Mouse (Mus musculus): Measurements from ENCODE around the gene Btbd8. TPM values are rescaled to one million over a fixed set of nuclear protein-coding genes. Genes with fewer than 3 reads are reported as not detected.

Gene Btbd8
- polyA plus RNA-seq, 1 experiment = 0.62 TPM

- Histone ChIP-seq H3ac (ENCODE audit: control insufficient read depth, insufficient read length) (no peak overlapping the region), H3K79me2 (ENCODE audit: control insufficient read depth, insufficient read depth) (no peaks in the 10 kb centered on the region), H3K4me3 (no peak overlapping the region), H3K36me3 (ENCODE audit: control insufficient read depth, insufficient read depth) (no peaks in the 10 kb centered on the region), H3K4me2 (ENCODE audit: low read depth) (no peak overlapping the region), H3K27me3 (ENCODE audit: control insufficient read depth, insufficient read depth, insufficient read length) (peaks cover 10% of the 10 kb centered on the region)
- no peak for TF ChIP-seq MYOD1 (IDR thresholded peaks at IDR 0.05; ENCODE audit: control insufficient read depth in 1 of 3, insufficient read length in 2 of 3, low read depth in 2 of 3)
- no peak for TF ChIP-seq CEBPB (IDR thresholded peaks at IDR 0.05; ENCODE audit: insufficient read depth, poor library complexity, severe bottlenecking)
- TF ChIP-seq SRF (IDR thresholded peaks at IDR 0.05; ENCODE audit: control insufficient read depth, insufficient read length, low read depth) = no peak
- no peak for TF ChIP-seq REST (IDR thresholded peaks at IDR 0.05; ENCODE audit: insufficient read depth, insufficient read length)
- no peak for TF ChIP-seq E2F4 (IDR thresholded peaks at IDR 0.05; ENCODE audit: insufficient read depth)
- TF ChIP-seq POLR2AphosphoS2 (IDR thresholded peaks at IDR 0.05; ENCODE audit: insufficient read length, low read depth) = no peak
- no peak for TF ChIP-seq POLR2A (IDR thresholded peaks at IDR 0.05; ENCODE audit: insufficient read length, low read depth)
- no peak for TF ChIP-seq USF1 (IDR thresholded peaks at IDR 0.05; ENCODE audit: low read depth)
- TF ChIP-seq TCF12 (IDR thresholded peaks at IDR 0.05; ENCODE audit: insufficient read depth, poor library complexity, severe bottlenecking) = no peak
- TF ChIP-seq MYOG (IDR thresholded peaks at IDR 0.05; ENCODE audit: control insufficient read depth in 1 of 3, insufficient read depth in 1 of 3, insufficient read length in 2 of 3, low read depth in 2 of 3) = no peak
- TF ChIP-seq TCF3 (IDR thresholded peaks at IDR 0.05; ENCODE audit: insufficient read length, low read depth) = no peak
- no peak for TF ChIP-seq MAX (IDR thresholded peaks at IDR 0.05; ENCODE audit: low read depth)
Measured at GRCm38 (mm10) chr5:107436185-107436584, 1.6 kb upstream of the Btbd8 start.

GRCm38 (mm10) chr5:107436587-107437209 is 1.1 kb upstream of the Btbd8 start:
- Histone ChIP-seq H3K36me3 (ENCODE audit: control insufficient read depth, insufficient read depth) (no peaks in the 10 kb centered on the region), H3K4me2 (ENCODE audit: low read depth) (peak overlapping the region; percentile 75), H3K27me3 (ENCODE audit: control insufficient read depth, insufficient read depth, insufficient read length) (peaks cover 10% of the 10 kb centered on the region), H3K79me2 (ENCODE audit: control insufficient read depth, insufficient read depth) (no peaks in the 10 kb centered on the region), H3ac (ENCODE audit: control insufficient read depth, insufficient read length) (no peak overlapping the region), H3K4me3 (peak overlapping the region; percentile 37)
- TF ChIP-seq MYOG (IDR thresholded peaks at IDR 0.05; ENCODE audit: control insufficient read depth in 1 of 3, insufficient read depth in 1 of 3, insufficient read length in 2 of 3, low read depth in 2 of 3) (peak in 1 of 3 experiments; percentile 12), CEBPB (IDR thresholded peaks at IDR 0.05; ENCODE audit: insufficient read depth, poor library complexity, severe bottlenecking) (no peak)

GRCm38 (mm10) chr5:107438353-107438752 is 556 bp downstream of the Btbd8 start:
- TF ChIP-seq MAX (IDR thresholded peaks at IDR 0.05; ENCODE audit: low read depth) (no peak), TCF12 (IDR thresholded peaks at IDR 0.05; ENCODE audit: insufficient read depth, poor library complexity, severe bottlenecking) (no peak), MYOG (IDR thresholded peaks at IDR 0.05; ENCODE audit: control insufficient read depth in 1 of 3, insufficient read depth in 1 of 3, insufficient read length in 2 of 3, low read depth in 2 of 3) (no peak), SRF (IDR thresholded peaks at IDR 0.05; ENCODE audit: control insufficient read depth, insufficient read length, low read depth) (no peak), POLR2AphosphoS2 (IDR thresholded peaks at IDR 0.05; ENCODE audit: insufficient read length, low read depth) (no peak), E2F4 (IDR thresholded peaks at IDR 0.05; ENCODE audit: insufficient read depth) (no peak)
- Histone ChIP-seq H3ac (ENCODE audit: control insufficient read depth, insufficient read length) (peak overlapping the region; percentile 16), H3K4me2 (ENCODE audit: low read depth) (peak overlapping the region; percentile 78), H3K79me2 (ENCODE audit: control insufficient read depth, insufficient read depth) (no peaks in the 10 kb centered on the region), H3K27me3 (ENCODE audit: control insufficient read depth, insufficient read depth, insufficient read length) (peaks cover 4% of the 10 kb centered on the region), H3K36me3 (ENCODE audit: control insufficient read depth, insufficient read depth) (no peaks in the 10 kb centered on the region), H3K4me3 (peak overlapping the region; percentile 37)

GRCm38 (mm10) chr5:107441881-107442280 is 4.1 kb downstream of the Btbd8 start:
- no peak overlapping the region for H3K4me2 ChIP-seq (ENCODE audit: low read depth)
- H3K4me3 ChIP-seq = no peak overlapping the region
- H3K79me2 ChIP-seq (ENCODE audit: control insufficient read depth, insufficient read depth) = no peaks in the 10 kb centered on the region
- no peak overlapping the region for H3ac ChIP-seq (ENCODE audit: control insufficient read depth, insufficient read length)
- TF ChIP-seq TCF12 (IDR thresholded peaks at IDR 0.05; ENCODE audit: insufficient read depth, poor library complexity, severe bottlenecking) = no peak
- TF ChIP-seq MYOD1 (IDR thresholded peaks at IDR 0.05; ENCODE audit: control insufficient read depth in 1 of 3, insufficient read length in 2 of 3, low read depth in 2 of 3) = no peak
- TF ChIP-seq E2F4 (IDR thresholded peaks at IDR 0.05; ENCODE audit: insufficient read depth) = no peak
- no peak for TF ChIP-seq SRF (IDR thresholded peaks at IDR 0.05; ENCODE audit: control insufficient read depth, insufficient read length, low read depth)
- TF ChIP-seq REST (IDR thresholded peaks at IDR 0.05; ENCODE audit: insufficient read depth, insufficient read length) = no peak
- TF ChIP-seq MAX (IDR thresholded peaks at IDR 0.05; ENCODE audit: low read depth) = no peak
- no peak for TF ChIP-seq USF1 (IDR thresholded peaks at IDR 0.05; ENCODE audit: low read depth)
- no peak for TF ChIP-seq POLR2A (IDR thresholded peaks at IDR 0.05; ENCODE audit: insufficient read length, low read depth)
- TF ChIP-seq CEBPB (IDR thresholded peaks at IDR 0.05; ENCODE audit: insufficient read depth, poor library complexity, severe bottlenecking) = no peak
- no peak for TF ChIP-seq MYOG (IDR thresholded peaks at IDR 0.05; ENCODE audit: control insufficient read depth in 1 of 3, insufficient read depth in 1 of 3, insufficient read length in 2 of 3, low read depth in 2 of 3)
- TF ChIP-seq POLR2AphosphoS2 (IDR thresholded peaks at IDR 0.05; ENCODE audit: insufficient read length, low read depth) = no peak
- TF ChIP-seq TCF3 (IDR thresholded peaks at IDR 0.05; ENCODE audit: insufficient read length, low read depth) = no peak
- H3K27me3 ChIP-seq (ENCODE audit: control insufficient read depth, insufficient read depth, insufficient read length) = no peaks in the 10 kb centered on the region
- no peaks in the 10 kb centered on the region for H3K36me3 ChIP-seq (ENCODE audit: control insufficient read depth, insufficient read depth)

- Histone ChIP-seq H3K4me3 (no peak overlapping the region), H3K36me3 (ENCODE audit: control insufficient read depth, insufficient read depth) (no peaks in the 10 kb centered on the region), H3K79me2 (ENCODE audit: control insufficient read depth, insufficient read depth) (no peaks in the 10 kb centered on the region), H3ac (ENCODE audit: control insufficient read depth, insufficient read length) (no peak overlapping the region), H3K27me3 (ENCODE audit: control insufficient read depth, insufficient read depth, insufficient read length) (no peaks in the 10 kb centered on the region), H3K4me2 (ENCODE audit: low read depth) (no peak overlapping the region)
- no peak for TF ChIP-seq POLR2A (IDR thresholded peaks at IDR 0.05; ENCODE audit: insufficient read length, low read depth)
- no peak for TF ChIP-seq MYOG (IDR thresholded peaks at IDR 0.05; ENCODE audit: control insufficient read depth in 1 of 3, insufficient read depth in 1 of 3, insufficient read length in 2 of 3, low read depth in 2 of 3)
- no peak for TF ChIP-seq SRF (IDR thresholded peaks at IDR 0.05; ENCODE audit: control insufficient read depth, insufficient read length, low read depth)
- TF ChIP-seq MYOD1 (IDR thresholded peaks at IDR 0.05; ENCODE audit: control insufficient read depth in 1 of 3, insufficient read length in 2 of 3, low read depth in 2 of 3) = no peak
- no peak for TF ChIP-seq CEBPB (IDR thresholded peaks at IDR 0.05; ENCODE audit: insufficient read depth, poor library complexity, severe bottlenecking)
- TF ChIP-seq USF1 (IDR thresholded peaks at IDR 0.05; ENCODE audit: low read depth) = no peak
- TF ChIP-seq POLR2AphosphoS2 (IDR thresholded peaks at IDR 0.05; ENCODE audit: insufficient read length, low read depth) = no peak
- TF ChIP-seq MAX (IDR thresholded peaks at IDR 0.05; ENCODE audit: low read depth) = no peak
- no peak for TF ChIP-seq TCF12 (IDR thresholded peaks at IDR 0.05; ENCODE audit: insufficient read depth, poor library complexity, severe bottlenecking)
- TF ChIP-seq TCF3 (IDR thresholded peaks at IDR 0.05; ENCODE audit: insufficient read length, low read depth) = no peak
- TF ChIP-seq REST (IDR thresholded peaks at IDR 0.05; ENCODE audit: insufficient read depth, insufficient read length) = no peak
- no peak for TF ChIP-seq E2F4 (IDR thresholded peaks at IDR 0.05; ENCODE audit: insufficient read depth)
Measured at GRCm38 (mm10) chr5:107444251-107444650, 6.5 kb downstream of the Btbd8 start.
